Mouse (Mus musculus) cortical plate, adult 2 months (tissue): ENCODE data around the gene Gm14085.

Experiments used
- CTCF ChIP-seq: fragments of 200-500 bp; IDR thresholded peaks from 2 replicates; pipeline ENCODE4 v1.5.1; 2011; ENCODE audit warnings: mild to moderate bottlenecking, control low read depth, low read length; ENCODE audit not compliant: insufficient read depth; ENCODE audit errors: extremely low read depth
- POLR2A ChIP-seq: fragments of 200-500 bp; IDR thresholded peaks from 2 replicates; pipeline ENCODE4 v1.6.1; 2011; ENCODE audit warnings: mild to moderate bottlenecking, low read length, control low read depth; ENCODE audit not compliant: insufficient read depth; ENCODE audit errors: extremely low read depth

GRCm38 (mm10) chr2:122531290-122531689, 46.5 kb downstream of the Gm14085 start:
- no peak for TF ChIP-seq POLR2A
- TF ChIP-seq CTCF, result no peak
